Mouse (Mus musculus) frontal cortex, postnatal 36 days (tissue): ENCODE data around the gene Tldc1.

Experiments used
- DNase-seq, 2 experiments: peaks; one replicate each; pipeline ENCODE4 v3.0.0; 2022; ENCODE audit warnings: low spot score in 2 of 2

The Tldc1 gene

DNA sequence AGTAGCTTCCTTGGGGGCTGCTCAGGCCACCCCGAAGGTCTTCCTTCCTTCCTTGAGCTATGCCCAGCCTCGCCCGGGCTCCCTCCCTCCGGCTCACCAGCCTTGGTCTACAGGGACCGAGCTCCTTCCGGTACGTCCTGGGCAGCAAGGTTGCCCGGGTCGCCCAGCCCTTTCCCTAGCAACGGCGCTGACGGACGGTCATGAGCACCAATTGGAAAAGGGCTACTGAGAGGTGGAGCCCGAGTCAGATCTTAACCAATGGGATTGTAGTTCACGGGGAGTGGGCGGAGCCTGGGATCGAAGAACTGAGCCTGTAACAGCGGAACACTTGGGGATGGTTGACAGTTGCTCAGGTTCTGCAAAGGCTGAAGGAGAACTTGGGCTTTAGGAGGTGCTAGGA is at the start of gene Tldc1:
TSS of gene Tldc1 (minus strand) at position 154 of the 400 bp plus-strand sequence.
- peak; percentile 99 to 100 for DNase-seq

DNA sequence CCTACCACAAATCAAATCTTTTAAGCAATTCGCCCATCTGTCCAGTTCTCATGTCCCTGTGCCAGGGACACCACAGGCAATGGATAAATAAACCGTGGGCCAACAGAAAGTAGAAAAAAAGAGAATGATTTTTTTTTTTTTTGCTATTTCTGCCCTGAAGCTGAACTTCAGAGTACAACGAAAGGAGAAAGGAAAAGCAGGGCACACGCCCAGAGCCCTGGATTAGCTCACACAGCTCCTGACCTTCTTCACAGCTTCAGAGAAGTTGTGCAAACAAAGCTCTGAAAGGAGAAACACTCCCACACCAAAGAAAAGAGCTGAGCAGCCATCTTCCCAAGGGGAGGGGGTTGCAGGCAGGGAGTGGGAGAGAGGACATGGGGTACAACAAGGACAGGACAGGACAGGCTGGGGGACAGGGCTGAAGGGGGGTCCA is 49.5 kb upstream of the Tldc1 start:
- DNase-seq = no peak

DNA sequence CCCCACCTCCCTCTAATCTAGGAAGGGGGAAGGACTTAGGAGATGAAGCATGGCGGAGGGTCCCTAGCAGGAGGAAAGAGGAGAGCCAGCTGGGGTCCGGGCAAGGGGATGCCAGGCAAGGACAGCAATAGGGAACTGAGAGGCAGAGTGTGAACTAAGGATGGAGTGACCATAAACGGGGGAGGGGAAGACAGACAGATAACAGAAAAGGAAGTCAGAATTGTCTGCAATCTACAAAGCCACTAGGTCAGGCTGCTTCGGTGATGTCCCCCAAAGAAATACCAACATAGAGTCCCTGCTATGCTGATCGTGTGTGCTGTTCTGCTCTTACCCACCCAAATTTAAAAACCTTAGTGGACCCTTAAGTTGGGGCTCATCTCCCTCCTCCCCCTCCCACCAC is 48.8 kb upstream of the Tldc1 start:
- no peak for DNase-seq

DNA sequence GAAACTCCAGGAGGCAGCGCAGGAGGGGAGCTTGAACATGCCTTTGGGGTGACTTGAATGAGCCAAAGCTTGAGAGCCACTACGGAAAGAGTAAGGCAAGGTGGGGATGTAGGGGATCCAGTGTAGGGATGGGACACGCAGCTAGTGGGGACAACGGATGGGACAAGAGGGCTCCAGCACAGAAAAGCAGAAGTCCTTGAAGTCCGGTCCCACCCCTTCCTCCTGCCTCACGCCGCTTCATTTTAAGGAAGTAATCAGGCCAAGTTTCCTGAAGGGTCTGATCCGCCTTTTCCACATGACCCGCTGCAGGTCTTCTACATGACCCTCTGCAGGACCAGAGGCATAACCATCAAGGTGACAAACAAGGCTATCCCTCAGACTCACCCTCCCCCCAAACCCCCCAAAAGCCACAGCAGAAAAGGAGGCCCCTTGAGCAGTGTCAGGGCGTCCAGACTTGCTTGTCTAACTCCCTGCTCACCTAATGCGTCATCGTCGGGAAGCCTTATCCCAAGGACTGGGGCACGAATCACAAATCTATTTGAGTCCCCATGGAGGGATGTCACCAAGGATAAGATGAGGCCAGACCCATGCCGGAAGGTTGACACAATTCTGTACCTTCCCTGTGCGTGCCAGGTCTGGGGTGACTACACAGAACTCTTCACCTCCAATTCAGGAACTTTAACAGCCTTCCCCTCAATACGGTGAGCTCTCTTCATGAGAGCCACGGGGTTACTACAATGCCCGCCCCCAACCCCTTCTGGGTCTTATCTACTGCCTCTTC is 47.9 kb upstream of the Tldc1 start:
- no peak for DNase-seq

DNA sequence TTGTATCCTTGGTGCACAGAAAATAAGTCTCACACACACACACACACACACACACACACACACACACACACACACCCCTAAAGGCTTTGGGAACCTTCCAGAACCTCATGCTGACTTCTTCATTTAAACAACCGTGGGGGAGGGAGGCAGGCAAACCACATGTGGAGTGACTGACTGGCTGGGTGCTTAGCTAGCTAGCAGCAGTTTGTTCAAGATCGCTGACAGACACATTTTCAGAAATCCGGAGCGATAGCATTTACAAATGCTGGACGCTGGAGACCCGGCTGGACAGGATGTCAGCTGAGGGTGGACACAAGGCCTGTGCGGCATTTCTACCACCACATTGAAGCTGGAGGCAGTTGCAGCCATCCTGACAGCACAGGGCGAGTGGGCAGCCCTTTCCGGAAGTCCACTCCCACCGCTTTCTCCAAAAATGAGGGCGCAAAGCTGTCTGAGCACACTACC is 46.6 kb upstream of the Tldc1 start:
- DNase-seq = peak in 1 of 2 experiments; percentile 62

DNA sequence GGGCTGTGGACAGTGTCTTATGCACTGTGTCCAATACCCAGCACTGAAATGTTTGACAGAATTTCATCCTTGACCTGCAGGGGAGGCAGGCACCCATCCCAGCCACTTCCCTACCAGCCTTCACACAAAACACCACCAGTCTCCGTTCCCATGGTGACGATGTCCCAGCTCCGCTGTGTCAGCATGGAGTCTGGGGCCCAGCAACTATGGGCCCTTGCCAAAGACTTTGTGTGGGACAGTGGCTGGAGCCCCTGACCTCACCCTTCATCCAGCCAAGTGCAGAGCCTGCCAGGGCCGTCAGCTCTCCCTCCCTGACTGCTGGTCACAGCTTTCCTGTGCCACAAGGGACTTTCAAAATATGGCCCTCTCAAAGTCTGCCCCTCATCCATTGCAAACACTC is 45.9 kb upstream of the Tldc1 start:
- no peak for DNase-seq

DNA sequence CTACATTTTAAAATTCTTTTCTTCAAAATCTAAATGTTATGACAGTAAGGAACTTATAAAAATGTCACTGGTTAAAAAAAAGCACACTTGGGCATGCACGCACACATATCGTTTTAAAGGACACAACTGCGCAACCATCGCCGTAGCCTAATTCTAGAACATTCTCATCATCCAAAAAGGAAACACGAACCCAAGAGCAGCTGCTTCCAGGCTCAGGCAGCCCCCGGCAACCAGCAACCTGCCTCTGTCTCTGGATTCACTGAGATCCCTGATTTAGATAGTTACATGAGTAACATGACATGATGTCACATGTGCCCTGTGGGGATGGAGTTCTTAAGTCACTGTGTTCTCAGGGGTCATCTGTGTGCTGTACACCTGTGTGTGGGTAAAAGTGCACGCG is 45.1 kb upstream of the Tldc1 start:
- no peak for DNase-seq

DNA sequence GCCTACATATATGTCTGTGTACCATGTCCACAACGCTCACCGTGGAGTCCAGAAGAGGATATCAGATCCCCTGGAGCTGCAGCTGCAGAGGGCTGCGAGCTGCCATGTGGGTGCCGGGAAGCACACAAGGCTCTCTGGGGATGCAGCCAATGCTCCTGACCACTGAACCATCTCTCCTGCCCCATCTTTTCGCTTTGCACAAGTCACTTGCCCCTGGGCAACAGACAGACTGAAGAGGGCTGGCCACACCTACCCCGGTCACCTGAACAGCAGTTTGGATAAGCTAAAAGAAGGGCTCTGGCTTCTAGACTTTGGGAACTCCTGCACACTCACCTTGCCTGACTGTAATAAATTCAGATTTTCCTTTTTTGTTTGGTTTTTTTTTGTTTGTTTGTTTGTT is 43.5 kb upstream of the Tldc1 start:
- no peak for DNase-seq

DNA sequence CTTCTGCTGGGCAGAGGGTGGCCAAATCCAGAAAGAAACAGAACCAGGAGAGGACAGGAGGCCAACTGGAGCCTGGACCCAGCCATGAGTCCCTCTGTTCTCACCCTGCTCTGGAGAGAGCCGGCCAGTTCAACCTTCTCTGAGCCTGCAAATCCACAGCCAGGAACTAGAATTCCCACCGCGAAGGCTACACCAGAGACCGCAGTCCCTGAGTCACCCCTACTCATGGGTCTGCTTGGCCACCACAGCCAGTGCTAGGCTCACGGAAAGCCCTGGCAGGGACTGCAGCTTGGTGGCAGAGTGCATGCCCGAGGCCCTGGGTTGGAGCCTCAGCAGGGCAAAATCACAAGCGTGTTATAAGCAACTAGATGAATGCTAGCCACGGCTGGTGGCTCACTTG is 41.8 kb upstream of the Tldc1 start:
- DNase-seq = no peak

DNA sequence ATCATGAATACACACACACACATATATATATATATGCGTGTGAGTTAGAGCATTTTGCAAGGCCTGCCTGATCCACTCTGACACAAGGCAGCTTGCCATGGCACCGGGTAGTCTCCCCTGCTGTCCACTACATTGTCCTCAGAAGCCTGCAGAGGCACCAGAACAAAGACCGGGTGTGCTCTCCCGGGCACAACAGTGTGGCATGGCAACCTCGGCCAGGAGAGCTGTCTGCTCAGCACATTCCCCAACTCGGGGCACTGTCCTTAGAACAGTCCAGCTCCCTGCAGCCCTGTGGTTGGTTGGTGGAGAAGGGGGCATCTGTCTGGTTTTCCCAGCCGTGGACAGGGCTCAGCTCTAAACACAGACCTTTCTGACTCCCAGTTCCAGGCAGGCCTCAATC is 41.1 kb upstream of the Tldc1 start:
- no peak for DNase-seq

DNA sequence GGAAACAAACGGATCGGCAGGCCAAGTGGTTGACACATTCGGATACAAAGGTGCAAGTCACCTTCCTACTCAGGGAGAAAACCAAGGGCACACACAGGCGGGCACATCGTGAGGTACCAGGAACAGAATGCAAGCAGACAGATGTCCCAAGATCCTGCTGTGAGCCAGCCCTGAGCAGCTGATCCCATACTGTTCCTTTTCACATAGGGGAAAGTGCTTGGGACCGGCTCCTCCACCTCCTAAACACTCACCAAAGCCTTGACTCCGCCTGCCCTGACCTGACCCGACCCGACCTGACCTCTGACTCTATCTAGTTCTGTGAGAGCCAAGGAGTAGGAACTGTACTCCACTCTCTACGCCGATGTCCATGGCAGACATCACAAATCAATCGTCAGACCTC is 39.2 kb upstream of the Tldc1 start:
- no peak for DNase-seq

DNA sequence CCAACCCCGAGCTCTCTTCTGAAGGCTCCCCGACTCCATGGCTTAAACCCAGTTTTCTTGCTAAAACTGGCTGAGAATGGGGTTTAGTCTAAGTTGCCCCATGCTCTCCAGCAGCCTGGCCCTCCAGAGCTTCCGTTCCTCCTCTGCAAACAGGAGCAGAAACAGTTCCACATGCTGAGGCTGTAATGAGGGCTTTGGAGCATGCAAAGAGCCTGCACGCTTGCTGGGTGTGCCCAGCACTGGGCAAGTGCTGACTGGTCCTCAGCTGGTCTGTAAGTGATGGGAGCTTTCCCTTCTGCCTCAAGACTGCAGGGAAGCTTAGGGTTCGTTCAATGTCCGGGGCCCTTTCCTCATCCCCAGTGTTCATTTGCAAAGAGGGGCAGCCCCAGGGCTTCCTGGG is 38.0 kb upstream of the Tldc1 start:
- DNase-seq = no peak

DNA sequence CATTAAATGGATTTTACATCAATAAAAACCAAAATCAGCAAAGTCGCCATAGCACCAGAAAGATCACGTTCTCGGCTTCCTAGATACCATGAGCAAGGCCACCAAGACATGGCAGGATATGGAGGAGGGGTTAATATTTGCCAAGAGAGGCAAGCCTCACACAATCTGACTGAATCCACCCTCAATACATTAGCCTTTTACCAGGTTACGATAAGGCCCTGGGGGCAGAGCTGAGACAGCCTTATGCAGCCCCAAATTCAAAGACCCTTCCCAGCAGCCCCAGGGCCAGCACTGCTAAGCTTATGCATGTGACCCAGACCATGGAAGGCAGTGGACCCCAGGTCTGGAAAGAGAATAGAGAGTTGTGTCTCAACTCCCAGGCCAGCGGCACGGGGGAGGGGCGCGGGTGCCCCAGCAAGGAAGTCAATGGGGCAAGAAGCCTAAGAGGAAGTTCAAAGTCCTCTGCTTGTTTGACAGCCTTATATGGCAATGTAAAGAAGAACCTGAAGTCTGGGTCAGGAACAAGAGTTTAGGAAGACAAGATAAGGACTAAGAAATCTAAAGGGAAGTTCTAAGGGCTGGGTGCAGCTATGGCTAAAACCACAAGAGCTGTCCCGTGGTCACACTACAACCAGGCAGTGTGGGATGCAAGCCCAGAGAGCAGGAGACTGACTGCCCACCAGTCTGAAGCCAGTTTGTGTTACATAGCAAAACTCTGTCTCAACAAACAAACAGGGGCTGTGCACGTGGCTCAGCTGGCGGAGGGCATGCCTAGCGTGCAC is 34.6 kb upstream of the Tldc1 start:
- DNase-seq = no peak

DNA sequence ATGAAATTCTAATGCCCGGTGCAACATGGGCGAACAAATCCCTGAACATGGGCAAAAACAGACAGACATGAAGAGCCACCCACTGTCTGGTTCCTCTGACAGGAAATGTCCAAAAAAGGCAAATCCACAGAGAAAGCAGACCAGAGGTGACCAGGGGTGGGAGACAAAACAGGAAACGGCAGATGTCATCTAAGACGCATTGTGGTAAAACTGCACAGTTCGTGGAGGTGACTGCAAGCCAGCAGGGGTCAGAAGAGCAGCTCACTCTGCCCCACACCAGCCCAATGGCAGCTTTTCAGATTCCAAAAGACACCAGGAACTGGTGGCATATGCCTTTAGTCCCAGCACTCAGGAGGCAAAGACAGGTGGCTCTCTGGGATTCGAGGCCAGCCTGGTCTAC is 33.7 kb upstream of the Tldc1 start:
- DNase-seq = no peak

DNA sequence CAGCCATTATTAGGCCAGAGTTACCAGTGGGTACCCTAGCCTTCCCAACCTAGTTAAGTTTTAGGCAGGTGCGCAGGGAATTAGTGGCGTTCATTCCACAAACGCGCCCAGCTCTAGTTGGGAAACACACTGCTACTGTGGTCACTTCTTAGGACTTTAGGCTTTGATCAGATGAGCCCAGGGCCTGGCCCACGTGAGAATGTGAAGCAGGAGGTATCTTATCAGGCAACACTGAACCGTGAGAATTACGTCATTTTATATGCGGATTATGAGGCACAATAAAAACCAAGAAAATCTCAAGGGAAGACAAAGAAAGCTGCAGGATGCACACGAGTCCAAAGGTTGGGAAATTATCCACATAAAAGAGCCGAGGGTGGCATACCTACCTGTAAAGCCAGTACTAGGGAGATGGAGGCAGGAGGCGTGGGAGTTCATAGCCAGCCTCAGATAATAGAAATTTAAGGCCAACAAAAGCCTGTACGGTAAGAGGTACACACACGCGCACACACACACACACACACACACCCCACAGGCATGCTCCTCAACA is 32.8 kb upstream of the Tldc1 start:
- no peak for DNase-seq

DNA sequence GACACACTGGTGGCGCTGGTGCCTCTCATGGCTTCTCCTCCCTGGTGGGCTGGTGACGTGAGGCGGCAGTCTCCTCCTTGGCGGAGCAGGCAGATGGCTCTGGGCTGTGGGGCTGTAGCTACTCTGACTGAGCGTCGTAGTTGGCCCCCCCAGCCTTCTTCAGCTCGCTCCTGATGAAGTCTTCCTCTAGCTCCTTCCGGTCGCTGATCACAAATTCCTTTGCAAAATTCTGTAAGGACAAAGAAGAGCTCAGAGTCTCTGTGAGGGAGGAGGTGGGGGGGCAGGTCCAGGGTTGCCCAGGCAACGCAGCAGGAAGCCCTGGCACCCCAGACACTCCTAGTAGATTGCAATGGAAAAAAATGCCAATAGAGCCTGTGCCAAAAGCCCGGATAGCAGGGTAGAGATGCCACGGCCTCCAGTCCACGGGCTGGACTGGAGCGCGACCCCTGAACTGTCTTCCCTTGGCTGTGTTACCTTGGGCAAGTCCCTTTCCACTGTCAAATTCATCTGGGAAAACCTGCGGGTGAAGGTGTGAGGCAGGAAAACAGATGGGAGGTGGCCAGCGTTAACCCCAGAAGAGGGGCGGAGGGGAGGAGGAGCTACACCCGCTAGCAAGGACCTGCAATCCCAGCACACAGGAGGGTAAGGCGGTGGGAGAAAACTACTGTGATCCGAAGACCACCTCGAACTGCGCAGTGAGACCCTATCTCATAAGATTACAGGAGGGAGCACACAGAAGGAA is 32.1 kb upstream of the Tldc1 start:
- peak in 1 of 2 experiments; percentile 53 for DNase-seq

DNA sequence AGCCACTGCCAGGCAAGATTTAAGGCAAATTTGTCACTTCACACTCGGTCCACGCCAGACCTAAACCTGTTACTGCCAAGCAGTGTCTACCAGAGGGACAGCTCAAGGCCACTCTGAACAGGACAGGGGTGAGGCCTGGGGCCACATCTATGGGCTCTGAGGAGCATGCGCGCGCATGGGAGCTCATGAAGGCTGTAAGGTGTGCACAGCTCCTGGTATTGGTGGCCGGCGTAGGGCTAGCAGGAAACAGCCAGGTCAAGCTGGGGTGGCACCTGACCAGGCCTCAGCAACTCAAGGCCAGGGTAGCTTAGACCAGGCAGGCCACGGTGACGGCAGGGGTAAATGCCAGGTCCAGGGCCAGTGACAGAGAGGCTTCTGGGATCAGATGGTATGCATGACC is 31.4 kb upstream of the Tldc1 start:
- no peak for DNase-seq

DNA sequence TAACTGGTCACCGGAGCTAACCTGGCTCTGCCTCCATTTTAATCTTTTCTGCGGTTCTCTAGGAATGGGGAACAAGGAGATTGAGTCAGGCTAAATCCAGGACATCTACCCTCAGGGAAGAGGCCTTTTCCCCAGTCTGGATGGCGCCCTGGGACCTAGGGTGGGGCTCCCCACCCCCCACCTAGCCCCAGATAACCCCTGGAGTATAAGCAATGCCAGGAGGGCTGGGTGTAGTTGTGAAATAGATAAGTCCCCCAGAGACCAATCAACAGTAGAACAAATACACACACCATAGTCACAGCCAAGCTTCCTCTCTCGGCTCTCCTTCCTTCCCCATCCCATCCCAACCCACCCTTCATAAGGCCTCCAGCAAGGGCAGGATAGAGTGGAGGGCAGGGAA is 29.5 kb upstream of the Tldc1 start:
- no peak for DNase-seq

DNA sequence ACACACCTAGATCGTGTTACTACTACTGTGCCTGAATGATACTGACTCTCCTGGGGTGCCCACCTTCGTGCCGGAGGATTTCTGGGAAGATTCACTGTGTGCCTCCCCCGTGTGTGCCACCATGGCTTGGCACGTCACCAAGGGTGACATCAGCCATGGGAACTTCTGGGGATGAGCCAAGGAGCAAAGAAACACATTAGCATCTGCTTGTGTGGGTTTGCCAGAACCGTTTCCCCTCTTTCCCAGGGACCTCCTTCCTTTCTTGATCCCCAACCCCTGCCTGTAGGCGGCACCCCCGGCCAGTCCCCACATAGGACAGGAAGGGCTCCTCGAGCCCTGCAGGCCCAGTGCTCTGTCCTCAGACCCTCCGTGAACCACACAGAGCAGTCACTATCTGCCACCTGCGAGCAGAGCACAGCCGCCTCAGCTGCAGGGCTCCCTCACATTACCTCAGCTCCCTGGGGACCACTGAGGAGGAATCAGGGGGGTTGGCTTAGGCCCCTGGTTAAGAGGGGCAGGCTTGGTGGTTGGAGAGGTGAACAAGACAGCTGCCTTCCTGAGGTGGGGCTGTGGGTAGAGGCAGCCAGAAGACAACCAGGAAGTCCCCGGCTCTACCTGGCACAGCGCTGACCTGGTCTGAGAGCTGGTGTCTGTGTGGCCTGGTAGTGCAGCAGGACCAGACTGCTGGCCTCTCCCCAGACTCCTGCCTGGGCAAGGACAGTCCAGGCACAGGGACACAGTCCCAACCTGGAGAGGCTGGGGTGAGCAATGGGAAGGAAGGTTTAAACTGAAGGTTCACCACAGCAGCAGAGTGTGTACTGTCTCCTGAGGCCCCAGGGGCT is 28.4 kb upstream of the Tldc1 start:
- peak; percentile 78 to 82 for DNase-seq

DNA sequence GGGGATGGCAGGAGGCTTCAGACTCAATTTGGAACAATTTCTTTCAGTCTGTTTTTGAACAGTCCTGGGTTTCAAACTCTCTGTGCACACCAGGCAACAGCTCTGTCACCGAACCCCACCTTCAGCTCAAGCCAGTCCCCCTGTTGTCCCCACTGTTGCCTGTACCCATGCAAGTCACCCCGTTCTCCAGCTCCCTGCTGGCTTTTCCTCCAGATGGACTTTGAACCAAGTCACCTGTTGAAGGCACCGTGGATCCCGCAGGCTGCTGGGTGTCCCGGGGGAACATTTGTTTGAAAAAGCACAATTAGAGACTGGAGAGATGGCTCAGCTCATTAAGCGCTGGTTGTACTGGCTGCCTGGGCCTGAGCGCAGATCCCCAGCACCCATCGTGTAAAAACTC is 27.1 kb upstream of the Tldc1 start:
- no peak for DNase-seq

DNA sequence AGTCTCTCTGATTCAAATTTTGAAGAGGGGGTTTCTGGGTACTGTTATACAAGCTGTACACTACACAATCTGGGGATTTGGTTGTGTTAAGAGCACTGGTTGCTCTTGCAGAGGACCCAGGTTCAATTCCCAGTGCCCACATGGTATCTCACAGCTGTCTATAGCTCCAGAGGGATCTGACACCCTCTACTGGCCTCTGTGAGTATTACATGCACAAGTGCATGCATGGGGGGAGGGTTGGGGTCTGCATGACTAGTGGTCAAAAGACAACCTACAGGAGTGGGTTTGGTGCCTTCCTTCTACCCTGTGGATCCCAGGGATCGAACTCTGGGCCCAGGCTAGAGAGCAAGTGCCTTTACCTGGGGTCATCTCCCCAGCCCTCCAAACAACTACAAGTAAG is 24.4 kb upstream of the Tldc1 start:
- no peak for DNase-seq
